ENCODE assay signal across 8 mouse cellular contexts in genomic region chr6:86823824-86824223, GRCm38 (mm10). TPM values are rescaled to one million over a fixed set of nuclear protein-coding genes. Genes with fewer than 3 reads are reported as not detected.
DNase-seq lines count a peak whose midpoint lies in the region; ATAC-seq lines count a peak whose summit lies in the region.

No protein-coding gene starts in this region.

- no peak overlapping the region for H3K9ac ChIP-seq in heart, embryonic 12.5 days
- no peak overlapping the region for H3K9ac ChIP-seq in forebrain, embryonic 11.5 days (ENCODE audit: low read length)
- no peak overlapping the region for H3K9ac ChIP-seq in midbrain, embryonic 13.5 days (replicated peaks)

- H3K4me2 ChIP-seq in heart, embryonic 12.5 days = no peak overlapping the region
- H3K4me2 ChIP-seq in forebrain, embryonic 11.5 days (ENCODE audit: low read depth, low read length, severe bottlenecking) = no peak overlapping the region
- no peak overlapping the region for H3K4me2 ChIP-seq in midbrain, embryonic 13.5 days (replicated peaks)

- no peaks in the 10 kb centered on the region; the same call in 1 of the 2 replicates for H3K27me3 ChIP-seq in heart, embryonic 12.5 days (replicated peaks)
- H3K27me3 ChIP-seq in forebrain, embryonic 11.5 days (ENCODE audit: control insufficient read depth, insufficient read depth, low read length) = no peaks in the 10 kb centered on the region
- peaks cover 7% of the 10 kb centered on the region for H3K27me3 ChIP-seq in midbrain, embryonic 13.5 days

- peak; percentile 74 to 90 for DNase-seq in heart, adult 18-20 months
- DNase-seq in brain, adult 2 months (ENCODE audit: low read depth, low spot score) = peak; percentile 56
- DNase-seq in induced T-regulatory cell, adult 2 months (ENCODE audit: low read depth) = peak; percentile 40
- no peak for DNase-seq in forebrain, embryonic 11.5 days (ENCODE audit: low spot score)
- DNase-seq in urinary bladder, postnatal 14 days (ENCODE audit: low spot score) = no peak

- WGBS in heart, embryonic 12.5 days = 36% methylated on average over 10 of the region's 10 CpGs
- 40% methylated on average over 10 of the region's 10 CpGs for WGBS in forebrain, embryonic 11.5 days
- WGBS in midbrain, embryonic 13.5 days = 49% methylated on average over 10 of the region's 10 CpGs

- no peak for ATAC-seq in heart, embryonic 12.5 days (ENCODE audit: insufficient number of reproducible peaks, low FRiP score)
- peak; percentile 39; the same call in 1 of the 2 replicates for ATAC-seq in megakaryocyte progenitor cell, adult 5-6 weeks (replicated peaks; ENCODE audit: poor library complexity)
- no peak for ATAC-seq in forebrain, embryonic 11.5 days (replicated peaks; ENCODE audit: low FRiP score)
- no peak for ATAC-seq in midbrain, embryonic 13.5 days

- no peaks in the 10 kb centered on the region for H3K9me3 ChIP-seq in heart, embryonic 12.5 days (replicated peaks)
- no peaks in the 10 kb centered on the region for H3K9me3 ChIP-seq in forebrain, embryonic 11.5 days (ENCODE audit: control insufficient read depth, low read length)
- no peaks in the 10 kb centered on the region for H3K9me3 ChIP-seq in midbrain, embryonic 13.5 days

- H3K36me3 ChIP-seq in heart, embryonic 12.5 days = no peaks in the 10 kb centered on the region
- H3K36me3 ChIP-seq in forebrain, embryonic 11.5 days (ENCODE audit: control insufficient read depth, insufficient read depth, low read length) = no peaks in the 10 kb centered on the region
- no peaks in the 10 kb centered on the region for H3K36me3 ChIP-seq in midbrain, embryonic 13.5 days

- H3K4me1 ChIP-seq in heart, embryonic 12.5 days (replicated peaks) = peaks cover 19% of the 10 kb centered on the region
- H3K4me1 ChIP-seq in forebrain, embryonic 11.5 days (replicated peaks; ENCODE audit: control insufficient read depth, insufficient read depth, low read length) = peaks cover 2% of the 10 kb centered on the region; the same call in 1 of the 2 replicates
- peaks cover 8% of the 10 kb centered on the region for H3K4me1 ChIP-seq in midbrain, embryonic 13.5 days (replicated peaks)

- no peak overlapping the region for H3K27ac ChIP-seq in heart, embryonic 12.5 days (ENCODE audit: poor library complexity, severe bottlenecking)
- no peak overlapping the region for H3K27ac ChIP-seq in forebrain, embryonic 11.5 days (ENCODE audit: low read depth, low read length)
- H3K27ac ChIP-seq in midbrain, embryonic 13.5 days = no peak overlapping the region

- H3K4me3 ChIP-seq in heart, embryonic 12.5 days = no peak overlapping the region
- H3K4me3 ChIP-seq in forebrain, embryonic 11.5 days (ENCODE audit: low read depth, low read length) = no peak overlapping the region
- no peak overlapping the region for H3K4me3 ChIP-seq in midbrain, embryonic 13.5 days (replicated peaks)

RNA-seq across cellular contexts. Expression of gene Aak1, which starts 25.5 kb away (rescaled TPM):
- total RNA-seq in heart, adult 18-20 months (2021) = 10 to 100 TPM; 81.2 to 83.4 TPM
- 33.5 and 36.2 TPM in 2 replicates for polyA plus RNA-seq in heart, embryonic 12.5 days (2016; fragmentation: Nextera tagmentation; extraction: Ambion mirVana)
- 30.1 and 30.6 TPM in 2 replicates for total RNA-seq in megakaryocyte progenitor cell, adult 5-6 weeks (2015)
- total RNA-seq in megakaryocyte progenitor cell, adult 5-6 weeks (2017) = 6.0 and 11.0 TPM in 2 replicates
- polyA plus RNA-seq in forebrain, embryonic 11.5 days (2014; fragmentation: Nextera tagmentation; extraction: Ambion mirVana) = 21.9 and 23.2 TPM in 2 replicates
- 32.1 and 34.4 TPM in 2 replicates for polyA plus RNA-seq in midbrain, embryonic 13.5 days (2015; fragmentation: Nextera tagmentation; extraction: Ambion mirVana)

RNA-seq across cellular contexts. Expression of gene Anxa4, which starts 30.4 kb away (rescaled TPM):
- total RNA-seq in heart, adult 18-20 months (2021) = 10 to 100 TPM; 34.8 to 37.3 TPM
- 15.3 and 17.6 TPM in 2 replicates for polyA plus RNA-seq in heart, embryonic 12.5 days (2016; fragmentation: Nextera tagmentation; extraction: Ambion mirVana)
- 14.6 and 18.4 TPM in 2 replicates for total RNA-seq in megakaryocyte progenitor cell, adult 5-6 weeks (2015)
- total RNA-seq in megakaryocyte progenitor cell, adult 5-6 weeks (2017) = 15.3 and 21.2 TPM in 2 replicates
- polyA plus RNA-seq in forebrain, embryonic 11.5 days (2014; fragmentation: Nextera tagmentation; extraction: Ambion mirVana) = 5.7 and 6.1 TPM in 2 replicates
- 3.2 and 3.4 TPM in 2 replicates for polyA plus RNA-seq in midbrain, embryonic 13.5 days (2015; fragmentation: Nextera tagmentation; extraction: Ambion mirVana)

Comparison
In these comparisons a context has a peak if more than half of its experiments do, and no peak if none do; other contexts are left out.
1. DNase-seq: peak in heart, adult 18-20 months (2 of 2), brain, adult 2 months (single experiment) and induced T-regulatory cell, adult 2 months (single experiment); none in forebrain, embryonic 11.5 days (single experiment) and urinary bladder, postnatal 14 days (single experiment).